Mouse (Mus musculus): Measurements from ENCODE around the gene Cacna1f.

GRCm38 (mm10) chrX:7573176-7574086, 33.5 kb upstream of the Cacna1f start, which contains the start of gene Foxp3:
- TF ChIP-seq POLR2A (IDR thresholded peaks at IDR 0.05; ENCODE audit: insufficient read depth, low read depth, low read length), result no peak
- no peak for TF ChIP-seq EP300 (IDR thresholded peaks at IDR 0.05; ENCODE audit: insufficient read depth, low read depth, low read length)
- no peak for TF ChIP-seq CTCF (IDR thresholded peaks at IDR 0.05)

Data from heart, adult 2 months (tissue).